Mouse (Mus musculus) limb, embryonic 10.5 days (tissue): ENCODE measurements around the gene Tspan18. TPM values are rescaled to one million over a fixed set of nuclear protein-coding genes. Genes with fewer than 3 reads are reported as not detected.

ENCODE experiments used
- DNase-seq: peaks from one replicate; pipeline ENCODE4 v3.0.0-alpha.2; 2017; ENCODE audit warnings: low spot score
- H3K27ac ChIP-seq: fragments of 300-500 bp; sonication (generic); 2 replicates; pipeline ENCODE4 v1.5.1; 2016; ENCODE audit warnings: mild to moderate bottlenecking
- H3K27me3 ChIP-seq: fragments of 300-500 bp; sonication (generic); 2 replicates; pipeline ENCODE4 v1.6.1; 2016; ENCODE audit warnings: low read depth, mild to moderate bottlenecking; ENCODE audit not compliant: poor library complexity, severe bottlenecking
- H3K36me3 ChIP-seq: fragments of 300-500 bp; sonication (generic); 2 replicates; pipeline ENCODE4 v1.6.1; 2016; ENCODE audit warnings: mild to moderate bottlenecking, moderate library complexity
- H3K4me1 ChIP-seq: fragments of 300-500 bp; sonication (generic); 2 replicates; pipeline ENCODE4 v1.6.1; 2016
- H3K4me3 ChIP-seq: fragments of 300-500 bp; sonication (generic); 2 replicates; pipeline ENCODE4 v1.5.1; 2016; ENCODE audit warnings: mild to moderate bottlenecking, moderate library complexity
- H3K9me3 ChIP-seq: fragments of 300-500 bp; sonication (generic); replicated peaks from 2 replicates; pipeline ENCODE4 v1.6.1; 2016; ENCODE audit warnings: mild to moderate bottlenecking
- WGBS: fragments of 180-500 bp; shearing (Covaris S2); methylation state at CpG from one replicate; pipeline ENCODE4 v1.1.7; 2016; 5-methylcytosine and 5-hydroxymethylcytosine counted together
- polyA plus RNA-seq: library from polyadenylated mRNA; unstranded; fragments of >200 nt; fragmentation: Nextera tagmentation; extraction: Ambion mirVana; gene quantifications from 2 replicates; pipeline ENCODE4 v1.2.1, GENCODE M21; 2016

The Tspan18 gene
- polyA plus RNA-seq, 1 experiment from 2014 or later = 13.4 TPM

DNA sequence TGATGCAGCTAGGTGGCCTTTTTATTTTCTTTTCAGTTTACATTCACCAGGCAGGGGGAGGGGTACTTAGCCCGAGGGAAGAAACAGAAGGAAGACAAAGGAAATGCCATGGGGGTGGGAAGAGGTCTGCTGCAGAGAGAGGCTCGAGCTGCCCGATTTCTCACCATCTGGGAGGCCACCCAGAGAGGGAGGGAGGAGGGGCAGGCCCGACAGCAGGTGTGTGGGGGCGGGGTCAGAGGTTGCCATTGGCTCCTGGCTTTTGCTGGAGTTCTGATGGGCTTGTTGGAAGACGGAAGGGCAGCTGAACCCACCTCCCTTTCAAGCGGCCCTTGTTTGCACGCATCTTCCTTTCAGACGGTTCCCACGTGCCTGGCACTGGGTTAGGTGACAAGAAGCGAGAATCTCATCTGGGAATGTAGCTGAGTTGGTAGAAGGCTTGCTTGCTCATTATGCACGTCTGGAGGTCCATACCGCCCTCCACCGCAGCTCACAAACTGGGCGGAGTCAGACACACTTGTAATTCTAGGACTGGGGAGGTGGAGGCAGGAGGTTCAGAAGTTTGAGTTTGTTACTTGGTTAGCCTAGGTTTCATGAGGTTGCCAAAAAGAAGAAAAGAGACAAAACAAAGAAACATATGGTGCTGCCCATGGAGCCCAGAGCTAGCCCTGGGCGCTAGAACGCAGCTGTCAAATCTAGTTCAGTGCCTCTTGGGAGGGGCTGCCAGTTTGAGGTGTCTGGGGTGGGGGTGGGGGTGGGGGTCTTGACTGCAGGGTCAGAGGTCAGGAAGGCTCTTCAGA, 157.2 kb downstream of the Tspan18 start:
- 3% methylated on average over 17 of the region's 17 CpGs for WGBS
- Histone ChIP-seq H3K27ac (peak overlapping the region; percentile 39), H3K9me3 (no peaks in the 10 kb centered on the region), H3K4me3 (peak overlapping the region; percentile 35), H3K36me3 (no peaks in the 10 kb centered on the region), H3K4me1 (peaks cover 60% of the 10 kb centered on the region), H3K27me3 (peaks cover 81% of the 10 kb centered on the region)
- peak; percentile 77 for DNase-seq

GRCm38 (mm10) chr2:93176193-93176798, 158.0 kb downstream of the Tspan18 start:
- Histone ChIP-seq H3K4me1 (peaks cover 60% of the 10 kb centered on the region), H3K4me3 (peak overlapping the region; percentile 35; the same call in 1 of the 2 replicates), H3K27me3 (peaks cover 81% of the 10 kb centered on the region), H3K27ac (peak overlapping the region; percentile 39), H3K9me3 (no peaks in the 10 kb centered on the region), H3K36me3 (no peaks in the 10 kb centered on the region)
- WGBS = 22% methylated on average over 4 of the region's 4 CpGs
- no peak for DNase-seq

DNA sequence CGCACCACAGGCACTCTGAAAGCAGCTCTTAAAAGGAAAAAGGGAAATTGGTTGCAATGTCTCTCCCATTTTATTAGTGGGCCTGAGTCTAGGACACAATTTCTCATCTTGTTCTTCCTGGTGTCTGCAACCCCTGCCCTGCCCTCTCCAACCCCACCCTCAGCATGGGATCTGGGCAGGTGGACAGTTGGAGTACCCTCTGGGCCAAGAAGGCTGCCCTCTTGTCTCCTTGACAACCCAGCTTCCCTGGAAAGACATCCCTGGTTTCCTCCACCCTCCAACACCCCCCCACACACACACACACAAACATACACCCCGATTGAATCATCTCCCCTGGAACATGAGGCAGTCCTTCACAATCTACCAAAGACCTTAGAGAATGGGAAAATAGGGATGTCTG, 158.6 kb downstream of the Tspan18 start:
- H3K27ac ChIP-seq = no peak overlapping the region
- DNase-seq = no peak
- H3K4me1 ChIP-seq = peaks cover 58% of the 10 kb centered on the region
- H3K36me3 ChIP-seq = no peaks in the 10 kb centered on the region
- no peaks in the 10 kb centered on the region for H3K9me3 ChIP-seq
- no peak overlapping the region for H3K4me3 ChIP-seq
- H3K27me3 ChIP-seq = peaks cover 81% of the 10 kb centered on the region
- 84% methylated on average over 2 of the region's 2 CpGs for WGBS

DNA sequence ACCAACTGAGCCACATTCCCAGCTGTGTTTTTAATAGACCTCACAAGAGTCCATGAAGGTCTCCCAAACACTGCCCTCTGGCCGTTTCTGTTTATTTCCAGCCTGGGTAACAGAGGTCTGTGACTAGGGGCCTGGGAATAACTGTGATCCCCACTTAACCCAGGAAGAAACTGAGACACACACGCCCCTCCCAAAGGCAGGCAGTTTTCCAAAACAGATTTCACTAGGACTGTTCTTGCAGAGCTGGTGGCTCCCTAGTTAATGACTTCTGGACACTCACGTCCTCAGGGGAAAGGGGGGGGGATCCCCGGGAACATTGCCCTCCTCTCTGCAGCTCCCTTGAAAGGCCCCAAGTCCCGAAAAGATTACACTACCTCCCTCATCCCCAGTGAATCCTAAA, 159.0 kb downstream of the Tspan18 start:
- WGBS = 31% methylated on average over 5 of the region's 5 CpGs
- peak overlapping the region; percentile 14; the same call in 1 of the 2 replicates for H3K27ac ChIP-seq

GRCm38 (mm10) chr2:93174159-93174558, 160.1 kb downstream of the Tspan18 start:
- 27% methylated on average over 5 of the region's 5 CpGs for WGBS
- H3K27ac ChIP-seq = peak overlapping the region; percentile 23; the same call in 1 of the 2 replicates
- no peak for DNase-seq
- H3K4me3 ChIP-seq = no peak overlapping the region
- H3K36me3 ChIP-seq = no peaks in the 10 kb centered on the region
- no peaks in the 10 kb centered on the region for H3K9me3 ChIP-seq
- peaks cover 42% of the 10 kb centered on the region for H3K4me1 ChIP-seq
- peaks cover 72% of the 10 kb centered on the region for H3K27me3 ChIP-seq

More for the DNA sequence above, 159.0 kb downstream of the Tspan18 start:
- Histone ChIP-seq H3K4me1 (peaks cover 53% of the 10 kb centered on the region), H3K4me3 (no peak overlapping the region), H3K27me3 (peaks cover 81% of the 10 kb centered on the region), H3K9me3 (no peaks in the 10 kb centered on the region), H3K36me3 (no peaks in the 10 kb centered on the region)
- no peak for DNase-seq

- WGBS = 49% methylated on average over 5 of the region's 5 CpGs
- H3K9me3 ChIP-seq = no peaks in the 10 kb centered on the region
- H3K36me3 ChIP-seq = no peaks in the 10 kb centered on the region
- no peak overlapping the region for H3K4me3 ChIP-seq
- H3K27me3 ChIP-seq = peaks cover 55% of the 10 kb centered on the region
- DNase-seq = no peak
- H3K4me1 ChIP-seq = peaks cover 38% of the 10 kb centered on the region
- no peak overlapping the region for H3K27ac ChIP-seq
Observed at GRCm38 (mm10) chr2:93172460-93172859, 161.8 kb downstream of the Tspan18 start.

GRCm38 (mm10) chr2:93171929-93172328, 162.4 kb downstream of the Tspan18 start:
- no peak for DNase-seq
- H3K4me1 ChIP-seq = peaks cover 32% of the 10 kb centered on the region
- H3K36me3 ChIP-seq = no peaks in the 10 kb centered on the region
- no peaks in the 10 kb centered on the region for H3K9me3 ChIP-seq
- no peak overlapping the region for H3K27ac ChIP-seq
- H3K4me3 ChIP-seq = no peak overlapping the region
- WGBS = 84% methylated on average over 6 of the region's 6 CpGs
- H3K27me3 ChIP-seq = peaks cover 50% of the 10 kb centered on the region

GRCm38 (mm10) chr2:93170845-93171200, 163.5 kb downstream of the Tspan18 start:
- no peak for DNase-seq
- H3K4me1 ChIP-seq = peaks cover 26% of the 10 kb centered on the region
- H3K4me3 ChIP-seq = no peak overlapping the region
- WGBS = 94% methylated on average over 5 of the region's 5 CpGs
- H3K27ac ChIP-seq = no peak overlapping the region
- H3K36me3 ChIP-seq = no peaks in the 10 kb centered on the region
- peaks cover 39% of the 10 kb centered on the region for H3K27me3 ChIP-seq
- H3K9me3 ChIP-seq = no peaks in the 10 kb centered on the region

GRCm38 (mm10) chr2:93170156-93170844, 164.0 kb downstream of the Tspan18 start:
- WGBS = 67% methylated on average over 19 of the region's 19 CpGs
- no peak for DNase-seq
- Histone ChIP-seq H3K9me3 (no peaks in the 10 kb centered on the region), H3K27me3 (peaks cover 34% of the 10 kb centered on the region), H3K36me3 (no peaks in the 10 kb centered on the region), H3K4me3 (no peak overlapping the region), H3K4me1 (peaks cover 21% of the 10 kb centered on the region), H3K27ac (no peak overlapping the region)

DNA sequence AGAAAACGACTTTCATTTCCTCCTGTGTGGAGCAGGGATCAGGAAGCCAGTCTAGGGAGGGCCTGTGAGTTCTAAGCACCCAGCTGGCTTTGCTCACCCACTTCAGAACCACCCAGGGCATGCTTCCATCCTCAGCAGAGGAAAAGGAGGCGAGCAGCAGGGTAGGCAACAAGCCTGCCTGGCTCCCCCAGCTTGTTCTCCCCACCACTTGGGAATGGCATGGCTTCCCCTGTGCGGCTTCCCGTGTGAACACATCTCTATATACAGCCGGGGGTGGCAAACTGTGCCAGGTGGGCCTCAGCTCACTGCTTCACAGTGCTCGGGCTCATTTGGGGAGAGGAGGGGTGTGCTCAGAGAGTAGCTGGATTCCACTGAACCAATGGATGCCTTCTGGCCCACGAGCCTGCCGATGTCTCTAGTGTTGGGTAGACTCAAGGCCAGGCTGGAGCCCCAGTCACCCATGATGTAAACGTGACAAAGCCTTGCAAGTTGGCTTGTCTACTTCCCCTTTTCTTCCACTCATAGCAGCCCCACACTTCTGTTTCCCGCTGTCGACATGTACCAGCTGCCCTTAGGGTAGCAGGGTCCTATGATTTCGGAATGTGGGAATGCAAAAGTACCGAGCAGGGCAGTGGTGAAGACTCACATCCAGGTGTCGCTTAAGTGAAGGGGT, 167.4 kb downstream of the Tspan18 start:
- Histone ChIP-seq H3K36me3 (no peaks in the 10 kb centered on the region), H3K4me3 (no peak overlapping the region), H3K4me1 (peaks cover 14% of the 10 kb centered on the region), H3K27ac (no peak overlapping the region), H3K27me3 (peaks cover 19% of the 10 kb centered on the region), H3K9me3 (no peaks in the 10 kb centered on the region)
- 81% methylated on average over 14 of the region's 14 CpGs for WGBS
- no peak for DNase-seq

DNA sequence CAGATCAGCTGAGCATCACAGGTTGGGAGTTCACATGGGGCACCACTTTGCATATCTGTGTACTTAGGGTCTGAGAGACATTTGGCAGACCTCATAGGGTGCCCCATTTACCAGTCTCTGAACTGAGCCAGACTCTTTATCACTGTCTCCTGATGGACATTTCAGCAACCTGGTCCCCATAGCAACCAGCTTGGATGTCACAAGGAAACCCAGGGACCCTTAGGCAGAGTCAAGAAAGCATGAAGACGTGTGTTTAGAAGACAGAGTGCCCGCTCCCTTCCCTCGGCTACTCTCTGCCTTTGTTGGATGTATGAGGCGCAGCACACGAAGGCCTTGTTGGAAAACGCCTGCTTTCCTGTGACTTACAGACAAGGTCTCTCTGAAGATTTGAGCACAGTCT, 168.0 kb downstream of the Tspan18 start:
- Histone ChIP-seq H3K9me3 (no peaks in the 10 kb centered on the region), H3K4me1 (peaks cover 14% of the 10 kb centered on the region), H3K4me3 (no peak overlapping the region), H3K36me3 (no peaks in the 10 kb centered on the region), H3K27ac (no peak overlapping the region), H3K27me3 (peaks cover 13% of the 10 kb centered on the region)
- WGBS = 88% methylated on average over 6 of the region's 6 CpGs
- no peak for DNase-seq

- no peak for DNase-seq
- Histone ChIP-seq H3K4me1 (peaks cover 14% of the 10 kb centered on the region), H3K4me3 (no peak overlapping the region), H3K27me3 (0 out of 2 replicates have a peak, but pooled peaks cover 3% of the 10 kb centered on the region), H3K27ac (no peak overlapping the region), H3K36me3 (no peaks in the 10 kb centered on the region), H3K9me3 (no peaks in the 10 kb centered on the region)
- 79% methylated on average over 6 of the region's 6 CpGs for WGBS
Observed at GRCm38 (mm10) chr2:93163750-93164335, 170.5 kb downstream of the Tspan18 start.
